Mouse (Mus musculus) C2C12 (cell line): ENCODE data around the gene Large2.

ENCODE experiments used
- CTCF ChIP-seq: IDR thresholded peaks from one replicate; pipeline ENCODE4 v1.5.1; 2011; ENCODE audit not compliant: control insufficient read depth, insufficient read depth, insufficient read length
- MYOG ChIP-seq: IDR thresholded peaks from one replicate; pipeline ENCODE4 v1.6.1; 2011; ENCODE audit not compliant: control insufficient read depth, insufficient read length; ENCODE audit errors: extremely low read depth

GRCm38 (mm10) chr2:92365568-92365967, 9.1 kb downstream of the Large2 start:
- TF ChIP-seq CTCF = no peak
- no peak for TF ChIP-seq MYOG
